Mouse (Mus musculus): ENCODE data around the gene Coro1c. TPM values are rescaled to one million over a fixed set of nuclear protein-coding genes. Genes with fewer than 3 reads are reported as not detected.

Gene Coro1c
- polyA plus RNA-seq, 1 experiment from 2014 or later: 201 TPM

GRCm38 (mm10) chr5:113910705-113911104, 2.1 kb upstream of the Coro1c start:
- no peak for ATAC-seq (ENCODE audit: low FRiP score)
- no peak overlapping the region for H3K4me2 ChIP-seq
- WGBS: 82% methylated on average over 6 of the region's 6 CpGs
- no peak overlapping the region for H3K4me3 ChIP-seq (ENCODE audit: low read depth, low read length)
- no peak overlapping the region for H3K9ac ChIP-seq (ENCODE audit: low read length)
- DNase-seq (ENCODE audit: low spot score, missing footprints): no peak
- H3K4me1 ChIP-seq (ENCODE audit: control insufficient read depth, insufficient read depth, low read length): peaks cover 21% of the 10 kb centered on the region
- no peaks in the 10 kb centered on the region for H3K9me3 ChIP-seq (ENCODE audit: control insufficient read depth, low read length)
- H3K27me3 ChIP-seq (ENCODE audit: control insufficient read depth, insufficient read depth, low read length): no peaks in the 10 kb centered on the region
- no peak overlapping the region for H3K27ac ChIP-seq (ENCODE audit: low read depth, low read length)
- no peaks in the 10 kb centered on the region for H3K36me3 ChIP-seq (ENCODE audit: control insufficient read depth, insufficient read depth, low read length)

GRCm38 (mm10) chr5:113910065-113910701, 1.6 kb upstream of the Coro1c start:
- Histone ChIP-seq H3K4me3 (ENCODE audit: low read depth, low read length) (no peak overlapping the region), H3K27ac (ENCODE audit: low read depth, low read length) (no peak overlapping the region), H3K9me3 (ENCODE audit: control insufficient read depth, low read length) (no peaks in the 10 kb centered on the region), H3K4me1 (ENCODE audit: control insufficient read depth, insufficient read depth, low read length) (peaks cover 26% of the 10 kb centered on the region), H3K4me2 (no peak overlapping the region), H3K27me3 (ENCODE audit: control insufficient read depth, insufficient read depth, low read length) (no peaks in the 10 kb centered on the region), H3K36me3 (ENCODE audit: control insufficient read depth, insufficient read depth, low read length) (no peaks in the 10 kb centered on the region), H3K9ac (ENCODE audit: low read length) (no peak overlapping the region)
- ATAC-seq (ENCODE audit: low FRiP score): no peak
- no peak for DNase-seq (ENCODE audit: low spot score, missing footprints)
- 35% methylated on average over 10 of the region's 10 CpGs for WGBS

DNA sequence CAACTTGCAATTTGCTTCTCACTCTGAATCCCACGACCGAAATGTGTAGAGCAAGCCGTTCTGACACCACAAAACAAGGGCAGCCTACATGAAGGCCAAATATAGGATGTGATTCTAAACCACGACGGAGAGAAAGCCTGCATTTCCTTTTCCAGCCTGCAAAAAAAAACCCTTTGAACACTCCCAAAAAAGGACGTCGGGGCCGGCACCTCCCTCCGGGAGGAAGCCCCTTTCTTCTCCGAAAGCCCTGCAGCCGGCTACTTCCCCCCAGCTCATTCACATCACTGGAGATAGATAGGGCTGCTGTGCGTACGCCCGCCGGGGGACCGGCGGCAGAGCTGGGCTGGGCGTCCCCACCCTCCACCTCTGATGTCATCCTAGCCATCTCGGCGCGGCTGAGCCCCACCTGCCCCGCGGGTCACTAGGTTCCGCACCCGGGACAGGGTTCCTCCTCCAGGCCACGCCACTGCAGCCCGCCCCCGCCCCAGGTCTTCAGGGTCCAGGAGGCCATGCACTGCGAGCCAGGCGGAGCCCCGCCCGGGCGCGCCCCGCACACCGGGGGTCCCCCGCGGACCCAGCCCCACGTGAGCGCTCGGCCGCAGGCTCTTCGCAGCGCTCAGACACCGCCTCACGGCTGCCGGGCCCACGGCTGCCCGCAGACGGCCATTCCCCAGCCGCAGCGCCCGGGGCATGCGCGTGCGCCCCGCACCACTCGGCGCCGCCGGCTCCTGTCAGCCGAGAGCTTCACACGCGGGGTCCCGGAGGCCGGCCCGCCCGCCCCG, 581 bp downstream of the Coro1c start:
- peak overlapping the region; percentile 96 for H3K4me3 ChIP-seq (ENCODE audit: low read depth, low read length)
- H3K4me2 ChIP-seq: peak overlapping the region; percentile 62
- H3K9ac ChIP-seq (ENCODE audit: low read length): peak overlapping the region; percentile 90
- ATAC-seq (ENCODE audit: low FRiP score) (peak; percentile 60), DNase-seq (ENCODE audit: low spot score, missing footprints) (peak; percentile 95)
- H3K4me1 ChIP-seq (ENCODE audit: control insufficient read depth, insufficient read depth, low read length): peaks cover 28% of the 10 kb centered on the region
- under 1% methylated on average over 68 of the region's 69 CpGs for WGBS
- no peaks in the 10 kb centered on the region for H3K36me3 ChIP-seq (ENCODE audit: control insufficient read depth, insufficient read depth, low read length)
- no peaks in the 10 kb centered on the region for H3K9me3 ChIP-seq (ENCODE audit: control insufficient read depth, low read length)
- H3K27ac ChIP-seq (ENCODE audit: low read depth, low read length): peak overlapping the region; percentile 96
- H3K27me3 ChIP-seq (ENCODE audit: control insufficient read depth, insufficient read depth, low read length): no peaks in the 10 kb centered on the region

- H3K4me1 ChIP-seq (ENCODE audit: control insufficient read depth, insufficient read depth, low read length): peaks cover 28% of the 10 kb centered on the region
- peak; percentile 92 for DNase-seq (ENCODE audit: low spot score, missing footprints)
These were observed 1.4 kb downstream of the Coro1c start for GRCm38 (mm10) chr5:113906958-113907735.

DNA sequence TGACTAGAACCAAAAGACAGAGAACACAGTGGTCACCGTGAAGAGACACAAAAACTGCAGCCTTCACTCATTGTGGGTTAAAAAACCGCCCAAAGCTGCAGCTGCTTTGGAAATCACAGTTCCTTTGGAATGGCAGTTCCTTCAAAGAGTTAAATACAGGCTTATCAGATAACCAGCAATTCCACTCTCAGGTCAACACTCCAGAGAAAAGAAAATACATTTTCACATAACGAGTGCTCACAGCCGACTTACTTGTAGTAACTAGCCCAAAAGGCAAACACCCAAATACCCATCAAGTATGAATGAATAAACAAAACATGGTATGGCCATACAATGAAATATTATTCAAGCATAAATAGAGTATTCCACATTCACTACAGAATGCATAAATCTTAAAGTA, 3.6 kb downstream of the Coro1c start:
- DNase-seq (ENCODE audit: low spot score, missing footprints): no peak
- H3K9ac ChIP-seq (ENCODE audit: low read length): no peak overlapping the region
- no peak overlapping the region for H3K4me3 ChIP-seq (ENCODE audit: low read depth, low read length)
- no peak for ATAC-seq (ENCODE audit: low FRiP score)
- H3K9me3 ChIP-seq (ENCODE audit: control insufficient read depth, low read length): no peaks in the 10 kb centered on the region
- no peaks in the 10 kb centered on the region for H3K27me3 ChIP-seq (ENCODE audit: control insufficient read depth, insufficient read depth, low read length)
- peaks cover 35% of the 10 kb centered on the region for H3K4me1 ChIP-seq (ENCODE audit: control insufficient read depth, insufficient read depth, low read length)
- no peak overlapping the region for H3K4me2 ChIP-seq
- H3K27ac ChIP-seq (ENCODE audit: low read depth, low read length): no peak overlapping the region
- H3K36me3 ChIP-seq (ENCODE audit: control insufficient read depth, insufficient read depth, low read length): no peaks in the 10 kb centered on the region
- WGBS: 58% methylated on average over 4 of the region's 4 CpGs

More at GRCm38 (mm10) chr5:113906958-113907735, 1.4 kb downstream of the Coro1c start:
- WGBS: 30% methylated on average over 17 of the region's 17 CpGs
- Histone ChIP-seq H3K36me3 (ENCODE audit: control insufficient read depth, insufficient read depth, low read length) (no peaks in the 10 kb centered on the region), H3K27ac (ENCODE audit: low read depth, low read length) (peak overlapping the region; percentile 96), H3K4me3 (ENCODE audit: low read depth, low read length) (peak overlapping the region; percentile 96), H3K4me2 (peak overlapping the region; percentile 62), H3K9me3 (ENCODE audit: control insufficient read depth, low read length) (no peaks in the 10 kb centered on the region), H3K9ac (ENCODE audit: low read length) (peak overlapping the region; percentile 90), H3K27me3 (ENCODE audit: control insufficient read depth, insufficient read depth, low read length) (no peaks in the 10 kb centered on the region)
- no peak for ATAC-seq (ENCODE audit: low FRiP score)

DNA sequence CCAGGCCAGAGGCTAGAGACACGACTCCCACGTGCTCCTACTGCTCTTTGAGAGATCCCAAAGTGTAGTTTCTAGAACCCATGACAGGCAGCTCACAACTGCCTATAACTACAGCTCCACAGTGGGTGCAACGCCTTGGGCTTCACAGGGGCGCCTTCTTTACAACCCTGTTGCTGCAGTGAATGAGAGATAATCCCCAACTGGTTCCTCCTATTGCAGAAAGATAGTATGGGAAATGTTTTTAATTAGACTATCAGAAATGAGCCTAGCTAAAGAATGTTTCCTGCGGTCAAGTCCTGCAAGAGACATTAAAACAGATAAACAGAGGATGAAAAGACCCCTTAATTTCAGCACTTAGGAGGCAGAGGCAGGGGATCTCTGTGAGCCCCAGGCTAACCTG, 5.6 kb downstream of the Coro1c start:
- no peak for ATAC-seq (ENCODE audit: low FRiP score)
- DNase-seq (ENCODE audit: low spot score, missing footprints): no peak
- Histone ChIP-seq H3K27ac (ENCODE audit: low read depth, low read length) (no peak overlapping the region), H3K9ac (ENCODE audit: low read length) (no peak overlapping the region), H3K9me3 (ENCODE audit: control insufficient read depth, low read length) (no peaks in the 10 kb centered on the region), H3K27me3 (ENCODE audit: control insufficient read depth, insufficient read depth, low read length) (no peaks in the 10 kb centered on the region), H3K4me1 (ENCODE audit: control insufficient read depth, insufficient read depth, low read length) (peaks cover 35% of the 10 kb centered on the region), H3K4me2 (no peak overlapping the region), H3K36me3 (ENCODE audit: control insufficient read depth, insufficient read depth, low read length) (no peaks in the 10 kb centered on the region), H3K4me3 (ENCODE audit: low read depth, low read length) (no peak overlapping the region)
- 86% methylated on average over 5 of the region's 5 CpGs for WGBS

- Histone ChIP-seq H3K36me3 (ENCODE audit: control insufficient read depth, insufficient read depth, low read length) (no peaks in the 10 kb centered on the region), H3K4me3 (ENCODE audit: low read depth, low read length) (no peak overlapping the region), H3K4me2 (no peak overlapping the region), H3K27ac (ENCODE audit: low read depth, low read length) (no peak overlapping the region), H3K9ac (ENCODE audit: low read length) (no peak overlapping the region), H3K4me1 (ENCODE audit: control insufficient read depth, insufficient read depth, low read length) (peaks cover 29% of the 10 kb centered on the region), H3K9me3 (ENCODE audit: control insufficient read depth, low read length) (no peaks in the 10 kb centered on the region), H3K27me3 (ENCODE audit: control insufficient read depth, insufficient read depth, low read length) (no peaks in the 10 kb centered on the region)
- DNase-seq (ENCODE audit: low spot score, missing footprints): no peak
- 87% methylated on average over 6 of the region's 6 CpGs for WGBS
- no peak for ATAC-seq (ENCODE audit: low FRiP score)
These were observed 6.5 kb downstream of the Coro1c start for GRCm38 (mm10) chr5:113902017-113902416.

- Histone ChIP-seq H3K9me3 (ENCODE audit: control insufficient read depth, low read length) (no peaks in the 10 kb centered on the region), H3K27ac (ENCODE audit: low read depth, low read length) (0 out of 2 replicates have a peak overlapping the region, but pooled peaks have one; percentile 14), H3K36me3 (ENCODE audit: control insufficient read depth, insufficient read depth, low read length) (no peaks in the 10 kb centered on the region), H3K4me1 (ENCODE audit: control insufficient read depth, insufficient read depth, low read length) (peaks cover 21% of the 10 kb centered on the region), H3K4me3 (ENCODE audit: low read depth, low read length) (no peak overlapping the region), H3K4me2 (no peak overlapping the region), H3K9ac (ENCODE audit: low read length) (0 out of 2 replicates have a peak overlapping the region, but pooled peaks have one; percentile 16), H3K27me3 (ENCODE audit: control insufficient read depth, insufficient read depth, low read length) (no peaks in the 10 kb centered on the region)
- no peak for ATAC-seq (ENCODE audit: low FRiP score)
- DNase-seq (ENCODE audit: low spot score, missing footprints): no peak
- 60% methylated on average over 8 of the region's 8 CpGs for WGBS
These were observed 7.4 kb downstream of the Coro1c start for GRCm38 (mm10) chr5:113901074-113901571.
